Mouse (Mus musculus): Measurements from ENCODE around the gene Pex26. TPM values are rescaled to one million over a fixed set of nuclear protein-coding genes. Genes with fewer than 3 reads are reported as not detected.

The Pex26 gene
- total and polyA plus RNA-seq, 2 experiments: 10.0 to 23.5 TPM

GRCm38 (mm10) chr6:121202026-121202425, 18.6 kb downstream of the Pex26 start:
- TF ChIP-seq POLR2A (IDR thresholded peaks at IDR 0.05; ENCODE audit: extremely low read depth, insufficient read depth, low read length) (no peak), CTCF (IDR thresholded peaks at IDR 0.05; ENCODE audit: low read depth, low read length) (no peak)
- Histone ChIP-seq H3K27me3 (ENCODE audit: control insufficient read depth, insufficient read depth, low read length) (no peaks in the 10 kb centered on the region), H3K27ac (replicated peaks; ENCODE audit: insufficient read depth, low read depth, low read length) (no peak overlapping the region), H3K36me3 (ENCODE audit: control insufficient read depth, insufficient read depth, low read length) (peaks cover 8% of the 10 kb centered on the region), H3K4me1 (ENCODE audit: control insufficient read depth, insufficient read depth, low read length) (peaks cover 8% of the 10 kb centered on the region), H3K4me3 (ENCODE audit: insufficient read depth, low read depth, low read length) (no peak overlapping the region), H3K79me2 (ENCODE audit: control insufficient read depth, insufficient read depth, low read length) (no peaks in the 10 kb centered on the region), H3K9ac (ENCODE audit: low read depth, low read length) (no peak overlapping the region)
- DNase-seq (ENCODE audit: extremely low read depth, low read depth, low spot score): no peak
- 95% methylated on average over 5 of the region's 5 CpGs for WGBS

GRCm38 (mm10) chr6:121206481-121206880, 23.0 kb downstream of the Pex26 start:
- 92% methylated on average over 5 of the region's 5 CpGs for WGBS
- Histone ChIP-seq H3K9ac (ENCODE audit: low read depth, low read length) (no peak overlapping the region), H3K4me3 (ENCODE audit: insufficient read depth, low read depth, low read length) (no peak overlapping the region), H3K36me3 (ENCODE audit: control insufficient read depth, insufficient read depth, low read length) (peaks cover 8% of the 10 kb centered on the region), H3K79me2 (ENCODE audit: control insufficient read depth, insufficient read depth, low read length) (no peaks in the 10 kb centered on the region), H3K27ac (replicated peaks; ENCODE audit: insufficient read depth, low read depth, low read length) (no peak overlapping the region), H3K27me3 (ENCODE audit: control insufficient read depth, insufficient read depth, low read length) (no peaks in the 10 kb centered on the region), H3K4me1 (ENCODE audit: control insufficient read depth, insufficient read depth, low read length) (peaks cover 4% of the 10 kb centered on the region)
- TF ChIP-seq CTCF (IDR thresholded peaks at IDR 0.05; ENCODE audit: low read depth, low read length): no peak
- TF ChIP-seq POLR2A (IDR thresholded peaks at IDR 0.05; ENCODE audit: extremely low read depth, insufficient read depth, low read length): no peak
- DNase-seq (ENCODE audit: extremely low read depth, low read depth, low spot score): no peak

GRCm38 (mm10) chr6:121209584-121209983, 26.1 kb downstream of the Pex26 start:
- H3K36me3 ChIP-seq (ENCODE audit: control insufficient read depth, insufficient read depth, low read length): peaks cover 2% of the 10 kb centered on the region; the same call in 1 of the 2 replicates
- peaks cover 6% of the 10 kb centered on the region for H3K4me1 ChIP-seq (ENCODE audit: control insufficient read depth, insufficient read depth, low read length)
- H3K4me3 ChIP-seq (ENCODE audit: insufficient read depth, low read depth, low read length): no peak overlapping the region
- WGBS: 91% methylated on average over 2 of the region's 2 CpGs
- no peak overlapping the region for H3K27ac ChIP-seq (replicated peaks; ENCODE audit: insufficient read depth, low read depth, low read length)
- H3K27me3 ChIP-seq (ENCODE audit: control insufficient read depth, insufficient read depth, low read length): no peaks in the 10 kb centered on the region
- H3K79me2 ChIP-seq (ENCODE audit: control insufficient read depth, insufficient read depth, low read length): no peaks in the 10 kb centered on the region
- no peak overlapping the region for H3K9ac ChIP-seq (ENCODE audit: low read depth, low read length)
- TF ChIP-seq CTCF (IDR thresholded peaks at IDR 0.05; ENCODE audit: low read depth, low read length) (no peak), POLR2A (IDR thresholded peaks at IDR 0.05; ENCODE audit: extremely low read depth, insufficient read depth, low read length) (no peak)
- DNase-seq (ENCODE audit: extremely low read depth, low read depth, low spot score): no peak

GRCm38 (mm10) chr6:121210149-121210925, 26.9 kb downstream of the Pex26 start, which contains the start of gene Tuba8:
Tuba8 (plus strand) TSS chr6:121210696.
- DNase-seq (ENCODE audit: extremely low read depth, low read depth, low spot score): no peak
- peak within 1 kb of the TSS; percentile 14; the same call in 1 of the 2 replicates for H3K9ac ChIP-seq (ENCODE audit: low read depth, low read length)

GRCm38 (mm10) chr6:121210926-121211289, 27.4 kb downstream of the Pex26 start:
- H3K79me2 ChIP-seq (ENCODE audit: control insufficient read depth, insufficient read depth, low read length): no peaks in the 10 kb centered on the region
- peaks cover 6% of the 10 kb centered on the region for H3K4me1 ChIP-seq (ENCODE audit: control insufficient read depth, insufficient read depth, low read length)
- peak overlapping the region; percentile 14; the same call in 1 of the 2 replicates for H3K9ac ChIP-seq (ENCODE audit: low read depth, low read length)
- no peak overlapping the region for H3K27ac ChIP-seq (replicated peaks; ENCODE audit: insufficient read depth, low read depth, low read length)
- WGBS: 2% methylated on average over 12 of the region's 12 CpGs
- H3K4me3 ChIP-seq (ENCODE audit: insufficient read depth, low read depth, low read length): peak overlapping the region; percentile 42
- H3K36me3 ChIP-seq (ENCODE audit: control insufficient read depth, insufficient read depth, low read length): no peaks in the 10 kb centered on the region
- TF ChIP-seq CTCF (IDR thresholded peaks at IDR 0.05; ENCODE audit: low read depth, low read length): no peak
- no peak for TF ChIP-seq POLR2A (IDR thresholded peaks at IDR 0.05; ENCODE audit: extremely low read depth, insufficient read depth, low read length)
- no peaks in the 10 kb centered on the region for H3K27me3 ChIP-seq (ENCODE audit: control insufficient read depth, insufficient read depth, low read length)
- DNase-seq (ENCODE audit: extremely low read depth, low read depth, low spot score): no peak

More at GRCm38 (mm10) chr6:121210149-121210925, 26.9 kb downstream of the Pex26 start, which contains the start of gene Tuba8:
- Histone ChIP-seq H3K27ac (replicated peaks; ENCODE audit: insufficient read depth, low read depth, low read length) (no peak within 1 kb of the TSS), H3K4me3 (ENCODE audit: insufficient read depth, low read depth, low read length) (peak within 1 kb of the TSS; percentile 42), H3K36me3 (ENCODE audit: control insufficient read depth, insufficient read depth, low read length) (no peaks in the 10 kb centered on the region), H3K4me1 (ENCODE audit: control insufficient read depth, insufficient read depth, low read length) (peaks cover 6% of the 10 kb centered on the region), H3K79me2 (ENCODE audit: control insufficient read depth, insufficient read depth, low read length) (no peaks in the 10 kb centered on the region), H3K27me3 (ENCODE audit: control insufficient read depth, insufficient read depth, low read length) (no peaks in the 10 kb centered on the region)
- TF ChIP-seq CTCF (IDR thresholded peaks at IDR 0.05; ENCODE audit: low read depth, low read length): no peak
- 0 out of 2 replicates have a peak, but pooled peaks have one; percentile 6 for TF ChIP-seq POLR2A (IDR thresholded peaks at IDR 0.05; ENCODE audit: extremely low read depth, insufficient read depth, low read length)
- WGBS: 10% methylated on average over 30 of the region's 30 CpGs

- Histone ChIP-seq H3K4me1 (ENCODE audit: control insufficient read depth, insufficient read depth, low read length) (peaks cover 6% of the 10 kb centered on the region), H3K4me3 (ENCODE audit: insufficient read depth, low read depth, low read length) (no peak overlapping the region; the same call in 1 of the 2 replicates), H3K9ac (ENCODE audit: low read depth, low read length) (no peak overlapping the region), H3K27ac (replicated peaks; ENCODE audit: insufficient read depth, low read depth, low read length) (no peak overlapping the region), H3K27me3 (ENCODE audit: control insufficient read depth, insufficient read depth, low read length) (no peaks in the 10 kb centered on the region), H3K36me3 (ENCODE audit: control insufficient read depth, insufficient read depth, low read length) (no peaks in the 10 kb centered on the region), H3K79me2 (ENCODE audit: control insufficient read depth, insufficient read depth, low read length) (no peaks in the 10 kb centered on the region)
- 21% methylated on average over 5 of the region's 5 CpGs for WGBS
- peak; percentile 39 for DNase-seq (ENCODE audit: extremely low read depth, low read depth, low spot score)
- TF ChIP-seq POLR2A (IDR thresholded peaks at IDR 0.05; ENCODE audit: extremely low read depth, insufficient read depth, low read length) (no peak), CTCF (IDR thresholded peaks at IDR 0.05; ENCODE audit: low read depth, low read length) (no peak)
Measured at GRCm38 (mm10) chr6:121211743-121212142, 28.3 kb downstream of the Pex26 start.

Measured in liver, adult 2 months (tissue).